In the genomic region with DNA sequence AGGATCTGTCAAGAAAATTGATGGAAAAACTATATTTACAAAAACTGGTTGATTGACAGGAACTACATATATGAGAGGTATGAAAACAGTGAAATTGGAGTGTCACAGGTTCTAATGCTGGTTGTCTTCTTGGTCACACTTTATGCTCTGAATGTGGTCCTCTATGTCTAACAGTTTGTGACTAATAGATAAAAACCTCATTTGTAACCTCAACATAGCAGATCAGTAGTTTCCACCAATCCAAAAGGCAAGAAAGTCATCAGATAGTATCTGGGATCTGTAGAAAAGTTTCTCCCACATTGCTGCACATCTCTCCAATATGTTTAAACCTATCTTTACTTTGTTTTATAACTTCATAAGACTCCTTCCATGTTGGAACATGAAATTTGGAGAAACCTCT, we compare ENCODE assay signal across 12 mouse cellular contexts. TPM values are rescaled to one million over a fixed set of nuclear protein-coding genes. Genes with fewer than 3 reads are reported as not detected.
DNase-seq lines count a peak whose midpoint lies in the region; ATAC-seq and TF ChIP-seq lines count a peak whose summit lies in the region.
"Had no signal": no experiment of that assay in that cellular context is flagged by ENCODE, and none has a peak within 500 bp of the region (broad histone marks: within the 10 kb centered on the region; RNA-seq: fewer than 3 reads in every experiment).

No protein-coding gene starts in this region.

- no peak for TF ChIP-seq EP300 in stomach, postnatal 0 days (optimal IDR thresholded peaks at IDR 0.05)

- DNase-seq in heart, adult 11 months: no peak
- no peak for DNase-seq in stomach, postnatal 0 days (ENCODE audit: low spot score)
- peak; percentile 35 for DNase-seq in induced T-regulatory cell, adult 2 months (ENCODE audit: low read depth)
- no peak for DNase-seq in cerebellum, adult 9-11 months
- no peak for DNase-seq in right cerebral cortex, postnatal 14 days
- DNase-seq in adrenal gland, adult 2 months: no peak
- DNase-seq: kidney, adult 18-20 months; lung, postnatal 10 days; right cerebral cortex, postnatal 25 days had no signal

- no peaks in the 10 kb centered on the region for H3K36me3 ChIP-seq in heart, embryonic 15.5 days
- no peaks in the 10 kb centered on the region for H3K36me3 ChIP-seq in stomach, embryonic 14.5 days (ENCODE audit: control insufficient read depth, insufficient read depth, low read length)
- H3K36me3 ChIP-seq in stomach, postnatal 0 days (ENCODE audit: control insufficient read depth, insufficient read depth, low read length): no peaks in the 10 kb centered on the region

- no peaks in the 10 kb centered on the region for H3K9me3 ChIP-seq in heart, embryonic 15.5 days (replicated peaks)
- no peaks in the 10 kb centered on the region for H3K9me3 ChIP-seq in stomach, embryonic 14.5 days (ENCODE audit: control insufficient read depth, low read depth, low read length)
- H3K9me3 ChIP-seq in stomach, postnatal 0 days (ENCODE audit: control insufficient read depth, low read length): no peaks in the 10 kb centered on the region

- no peak overlapping the region for H3K4me3 ChIP-seq in heart, embryonic 15.5 days
- H3K4me3 ChIP-seq in stomach, embryonic 14.5 days (ENCODE audit: low read depth, low read length): no peak overlapping the region
- H3K4me3 ChIP-seq in stomach, postnatal 0 days (ENCODE audit: low read depth, low read length): no peak overlapping the region

- no peak for ATAC-seq in heart, embryonic 15.5 days (replicated peaks; ENCODE audit: insufficient number of reproducible peaks, insufficient read depth, low FRiP score, low read depth)
- no peak for ATAC-seq in stomach, embryonic 14.5 days (ENCODE audit: insufficient number of reproducible peaks, insufficient read depth, low FRiP score, low read depth)
- ATAC-seq in stomach, postnatal 0 days (ENCODE audit: low FRiP score, low TSS enrichment): no peak

- no peak overlapping the region for H3K9ac ChIP-seq in heart, embryonic 15.5 days
- no peak overlapping the region for H3K9ac ChIP-seq in stomach, embryonic 14.5 days (replicated peaks; ENCODE audit: low read depth, low read length)
- H3K9ac ChIP-seq in stomach, postnatal 0 days (ENCODE audit: low read length): no peak overlapping the region

- H3K27ac ChIP-seq in heart, embryonic 15.5 days: peak overlapping the region; percentile 92
- H3K27ac ChIP-seq in stomach, embryonic 14.5 days (ENCODE audit: low read length): peak overlapping the region; percentile 91; the same call in 1 of the 2 replicates
- H3K27ac ChIP-seq in stomach, postnatal 0 days (replicated peaks): no peak overlapping the region

- H3K4me2 ChIP-seq in heart, embryonic 15.5 days: no peak overlapping the region
- no peak overlapping the region for H3K4me2 ChIP-seq in stomach, embryonic 14.5 days (replicated peaks; ENCODE audit: low read depth, low read length)
- no peak overlapping the region for H3K4me2 ChIP-seq in stomach, postnatal 0 days (replicated peaks; ENCODE audit: low read depth)

- no peak for TF ChIP-seq CTCF in stomach, postnatal 0 days (IDR thresholded peaks at IDR 0.05; ENCODE audit: low read depth)

- no peaks in the 10 kb centered on the region for H3K27me3 ChIP-seq in heart, embryonic 15.5 days
- H3K27me3 ChIP-seq in stomach, embryonic 14.5 days (ENCODE audit: control insufficient read depth, insufficient read depth, low read length): no peaks in the 10 kb centered on the region
- H3K27me3 ChIP-seq in stomach, postnatal 0 days (ENCODE audit: control insufficient read depth, insufficient read depth, low read length): no peaks in the 10 kb centered on the region

- H3K4me1 ChIP-seq in heart, embryonic 15.5 days (replicated peaks): peaks cover 32% of the 10 kb centered on the region
- H3K4me1 ChIP-seq in stomach, embryonic 14.5 days (ENCODE audit: control insufficient read depth, insufficient read depth, low read length): peaks cover 11% of the 10 kb centered on the region; the same call in 1 of the 2 replicates
- no peaks in the 10 kb centered on the region for H3K4me1 ChIP-seq in stomach, postnatal 0 days (replicated peaks; ENCODE audit: control insufficient read depth, insufficient read depth)

RNA-seq across cellular contexts. Expression of a gene that starts 1.1 kb away (rescaled TPM):
- 1.3 and 3.0 TPM in 2 replicates for polyA plus RNA-seq in heart, embryonic 15.5 days (2015; fragmentation: Nextera tagmentation; extraction: Ambion mirVana)
- 10.9 and 13.1 TPM in 2 replicates for polyA plus RNA-seq in stomach, embryonic 14.5 days (2014; fragmentation: Nextera tagmentation; extraction: Ambion mirVana)
- polyA plus RNA-seq in stomach, postnatal 0 days (2015; fragmentation: Nextera tagmentation; extraction: Ambion mirVana): 0.81 and 1.1 TPM in 2 replicates
- total RNA-seq in adrenal gland, adult 2 months (2021): 100 to 1,000 TPM in 1 of 2 experiments, 10 to 100 TPM in 1; 76.0 to 101 TPM
- polyA plus RNA-seq in adrenal gland, adult 2 months (2012; rRNA removed): 10.2 and 12.5 TPM in 2 replicates
- polyA plus RNA-seq: neural tube, embryonic 14.5 days had no signal

RNA-seq across cellular contexts. Expression of a gene that starts 2.2 kb away (rescaled TPM):
- 9.5 and 11.0 TPM in 2 replicates for polyA plus RNA-seq in heart, embryonic 15.5 days (2015; fragmentation: Nextera tagmentation; extraction: Ambion mirVana)
- polyA plus RNA-seq in stomach, embryonic 14.5 days (2014; fragmentation: Nextera tagmentation; extraction: Ambion mirVana): 10.1 and 13.3 TPM in 2 replicates
- polyA plus RNA-seq in stomach, postnatal 0 days (2015; fragmentation: Nextera tagmentation; extraction: Ambion mirVana): 7.3 and 19.3 TPM in 2 replicates
- 10 to 100 TPM; 10.8 to 11.1 TPM for total RNA-seq in adrenal gland, adult 2 months (2021)
- polyA plus RNA-seq in adrenal gland, adult 2 months (2012; rRNA removed): 5.4 and 7.8 TPM in 2 replicates

RNA-seq across cellular contexts. Expression of a gene that starts 2.5 kb away (rescaled TPM):
- polyA plus RNA-seq in heart, embryonic 15.5 days (2015; fragmentation: Nextera tagmentation; extraction: Ambion mirVana): 2.0 and 3.0 TPM in 2 replicates
- 3.1 and 5.0 TPM in 2 replicates for polyA plus RNA-seq in stomach, embryonic 14.5 days (2014; fragmentation: Nextera tagmentation; extraction: Ambion mirVana)
- 0.73 and 2.2 TPM in 2 replicates for polyA plus RNA-seq in stomach, postnatal 0 days (2015; fragmentation: Nextera tagmentation; extraction: Ambion mirVana)
- 10 to 100 TPM; 16.7 to 17.2 TPM for total RNA-seq in adrenal gland, adult 2 months (2021)
- 2.5 and 8.2 TPM in 2 replicates for polyA plus RNA-seq in adrenal gland, adult 2 months (2012; rRNA removed)

RNA-seq across cellular contexts. Expression of a gene that starts 16.6 kb away (rescaled TPM):
- polyA plus RNA-seq in heart, embryonic 15.5 days (2015; fragmentation: Nextera tagmentation; extraction: Ambion mirVana): 0.66 and 0.67 TPM in 2 replicates
- 4.1 and 4.5 TPM in 2 replicates for polyA plus RNA-seq in stomach, embryonic 14.5 days (2014; fragmentation: Nextera tagmentation; extraction: Ambion mirVana)
- 0.18 and 0.92 TPM in 2 replicates for polyA plus RNA-seq in stomach, postnatal 0 days (2015; fragmentation: Nextera tagmentation; extraction: Ambion mirVana)
- total RNA-seq in adrenal gland, adult 2 months (2021): 10 to 100 TPM in 1 of 2 experiments, 1 to 10 TPM in 1; 7.5 to 11.4 TPM
- polyA plus RNA-seq in adrenal gland, adult 2 months (2012; rRNA removed): 0.52 TPM in 2 replicates

RNA-seq across cellular contexts. Expression of a gene that starts 29.0 kb away (rescaled TPM):
- 8.6 and 10.7 TPM in 2 replicates for polyA plus RNA-seq in heart, embryonic 15.5 days (2015; fragmentation: Nextera tagmentation; extraction: Ambion mirVana)
- 14.8 and 20.1 TPM in 2 replicates for polyA plus RNA-seq in stomach, embryonic 14.5 days (2014; fragmentation: Nextera tagmentation; extraction: Ambion mirVana)
- polyA plus RNA-seq in stomach, postnatal 0 days (2015; fragmentation: Nextera tagmentation; extraction: Ambion mirVana): 4.3 and 10.5 TPM in 2 replicates
- 10 to 100 TPM; 11.6 to 11.7 TPM for total RNA-seq in adrenal gland, adult 2 months (2021)
- polyA plus RNA-seq in adrenal gland, adult 2 months (2012; rRNA removed): 0.34 and 0.37 TPM in 2 replicates
